Mouse (Mus musculus): ENCODE data around the gene Zfp36l1.

Zfp36l1 gene

GRCm38 (mm10) chr12:80130558-80131358 lies 17.9 kb upstream of the Zfp36l1 start:
- DNase-seq, result peak; percentile 58

GRCm38 (mm10) chr12:80129531-80129930 lies 16.7 kb upstream of the Zfp36l1 start:
- peak; percentile 69 for DNase-seq

GRCm38 (mm10) chr12:80127191-80127762 lies 14.5 kb upstream of the Zfp36l1 start:
- DNase-seq, result no peak

GRCm38 (mm10) chr12:80125316-80125715 lies 12.5 kb upstream of the Zfp36l1 start:
- DNase-seq, result no peak

GRCm38 (mm10) chr12:80124756-80125155 lies 11.9 kb upstream of the Zfp36l1 start:
- DNase-seq, result no peak

GRCm38 (mm10) chr12:80124211-80124610 lies 11.4 kb upstream of the Zfp36l1 start:
- DNase-seq, result no peak

- peak; percentile 77 for DNase-seq
Observed at GRCm38 (mm10) chr12:80123227-80123803, 10.5 kb upstream of the Zfp36l1 start.

- DNase-seq, result no peak
Observed at GRCm38 (mm10) chr12:80121438-80121837, 8.6 kb upstream of the Zfp36l1 start.

GRCm38 (mm10) chr12:80118588-80118987 lies 5.8 kb upstream of the Zfp36l1 start:
- DNase-seq, result no peak

- DNase-seq, result peak; percentile 48
Observed at GRCm38 (mm10) chr12:80116206-80117112, 3.6 kb upstream of the Zfp36l1 start.

- DNase-seq, result peak; percentile 50
Observed at GRCm38 (mm10) chr12:80115863-80116194, 3.0 kb upstream of the Zfp36l1 start.

GRCm38 (mm10) chr12:80115142-80115862 lies 2.5 kb upstream of the Zfp36l1 start:
- peak; percentile 83 for DNase-seq

- DNase-seq, result no peak
Observed at GRCm38 (mm10) chr12:80114892-80115141, 2.0 kb upstream of the Zfp36l1 start.

GRCm38 (mm10) chr12:80114031-80114891 lies 1.4 kb upstream of the Zfp36l1 start:
- peak; percentile 93 for DNase-seq

GRCm38 (mm10) chr12:80113586-80114021 lies 791 bp upstream of the Zfp36l1 start:
- peak; percentile 67 for DNase-seq

GRCm38 (mm10) chr12:80112071-80112660 lies 647 bp downstream of the Zfp36l1 start:
- DNase-seq, result no peak

GRCm38 (mm10) chr12:80111131-80112070 lies 1.4 kb downstream of the Zfp36l1 start:
- peak; percentile 57 for DNase-seq

GRCm38 (mm10) chr12:80110546-80110870 lies 2.3 kb downstream of the Zfp36l1 start:
- no peak for DNase-seq

GRCm38 (mm10) chr12:80109753-80110545 lies 2.9 kb downstream of the Zfp36l1 start:
- DNase-seq, result peak; percentile 37
